Mouse (Mus musculus) Muller cell, postnatal 12 days (primary cell): ENCODE measurements around the gene Stam2.

Experiments
- DNase-seq: peaks from one replicate; pipeline ENCODE4 v3.0.0-alpha.2; 2015; ENCODE audit errors: inconsistent ontology term

The Stam2 gene

DNA sequence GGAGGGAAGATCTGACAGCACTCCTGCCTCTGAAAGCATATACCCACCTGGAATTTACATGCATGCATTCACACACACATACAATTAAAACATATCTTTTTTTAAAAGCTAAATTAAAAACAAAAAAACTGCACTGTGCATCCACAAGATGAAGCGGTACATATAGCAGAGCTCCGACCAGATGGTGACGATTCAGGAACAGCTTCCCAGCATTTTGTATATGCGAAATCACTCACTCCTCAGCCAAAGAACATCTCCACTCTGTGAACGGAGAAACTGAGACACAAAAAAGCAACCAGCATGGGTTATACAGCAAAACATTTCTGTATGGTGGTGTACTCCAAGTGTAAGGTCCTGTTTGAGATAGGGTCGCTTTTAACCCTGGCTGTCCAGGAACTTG, 11.2 kb downstream of the Stam2 start:
- DNase-seq = no peak

DNA sequence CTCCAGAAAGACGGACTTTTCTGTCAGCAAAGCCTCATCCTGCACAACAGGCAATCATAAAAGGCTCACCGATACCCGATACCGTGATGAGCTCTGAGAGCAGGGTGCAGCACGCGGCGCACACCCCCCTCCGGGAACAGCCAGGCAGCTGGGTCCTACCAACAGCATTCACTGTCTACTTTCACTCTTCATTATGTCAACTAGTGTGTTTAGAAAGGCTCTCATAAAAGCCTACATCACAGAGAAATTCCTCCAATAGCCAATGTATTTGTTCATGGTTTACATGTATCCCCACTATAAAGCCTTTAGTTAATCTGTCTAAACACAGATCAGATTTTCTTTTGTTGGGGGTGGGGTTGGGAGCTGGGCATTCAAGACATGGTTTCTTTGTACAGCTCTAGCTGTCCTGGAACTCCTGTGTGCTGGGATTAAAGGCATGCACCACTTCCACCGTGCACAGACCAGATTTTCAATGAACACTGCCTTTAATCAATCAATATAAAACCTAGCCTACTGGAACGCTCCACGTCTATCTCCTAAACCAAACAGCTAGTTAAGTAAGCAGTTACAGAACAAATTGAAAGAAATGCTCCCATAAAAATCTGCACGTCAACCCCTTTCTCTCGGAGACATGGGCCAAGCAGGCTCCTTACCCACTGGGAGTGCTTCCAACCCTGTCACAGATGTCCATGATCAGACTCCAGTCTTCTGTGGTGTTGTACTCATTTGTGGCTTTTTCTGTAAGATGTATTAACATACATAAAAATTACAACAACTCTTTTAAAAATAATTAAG, 21.7 kb downstream of the Stam2 start:
- peak; percentile 20 for DNase-seq

- DNase-seq = no peak
Measured at GRCm38 (mm10) chr2:52717076-52717475, 25.0 kb downstream of the Stam2 start.

GRCm38 (mm10) chr2:52715538-52715937, 26.5 kb downstream of the Stam2 start:
- peak; percentile 44 for DNase-seq

- no peak for DNase-seq
Measured at GRCm38 (mm10) chr2:52714111-52714510, 28.0 kb downstream of the Stam2 start.

- no peak for DNase-seq
Measured at GRCm38 (mm10) chr2:52710804-52711203, 31.3 kb downstream of the Stam2 start.

GRCm38 (mm10) chr2:52709417-52709816, 32.7 kb downstream of the Stam2 start:
- DNase-seq = no peak

DNA sequence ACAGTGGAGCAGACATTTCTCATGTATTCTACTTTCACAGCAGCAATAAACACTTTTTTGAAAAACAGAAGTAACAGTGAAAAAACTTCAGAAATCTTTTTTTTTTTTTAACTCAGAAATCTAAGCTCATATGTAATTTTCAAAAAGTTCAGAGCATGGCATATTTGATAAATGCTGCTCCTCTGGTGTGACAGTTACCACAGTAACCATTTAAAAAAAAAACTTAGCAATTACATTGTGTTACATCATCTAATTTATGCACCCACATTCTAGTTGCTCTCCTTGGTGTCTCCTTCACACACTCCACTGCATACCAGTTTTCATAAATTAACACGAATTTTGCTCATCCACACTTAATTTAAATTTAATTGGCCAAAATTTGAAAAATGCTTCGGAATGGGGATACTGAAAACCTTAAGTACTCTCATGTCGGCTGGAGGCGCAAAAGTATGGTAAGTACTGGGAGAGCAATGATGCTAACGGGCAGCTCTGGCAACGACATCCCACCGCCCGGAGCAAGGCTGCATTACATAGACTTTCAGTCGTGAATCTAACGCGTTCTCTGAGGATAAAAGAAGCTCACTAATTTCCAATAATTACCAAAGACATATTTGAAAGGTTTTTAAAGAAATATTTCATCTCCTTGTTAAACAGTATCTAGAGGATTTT, 40.6 kb downstream of the Stam2 start:
- DNase-seq = no peak

DNA sequence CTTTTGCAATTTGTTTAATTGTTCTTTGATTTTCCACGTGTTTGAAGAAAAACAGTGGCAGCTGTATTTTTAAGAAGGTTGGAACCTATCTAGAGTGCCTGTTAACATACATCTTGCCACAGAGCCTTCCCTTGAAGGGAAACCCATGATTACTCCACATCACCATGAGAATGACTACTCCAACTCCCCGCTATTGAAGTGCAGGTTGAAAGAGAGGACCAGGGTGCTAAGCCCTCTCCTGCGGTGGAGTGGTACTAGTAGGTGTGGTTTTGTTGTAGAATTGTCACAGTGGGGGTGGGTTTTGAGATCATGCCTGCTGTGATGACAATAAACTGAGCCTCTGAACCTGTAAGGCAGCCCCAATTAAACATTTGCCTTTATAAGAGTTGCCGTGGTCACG, 41.7 kb downstream of the Stam2 start:
- no peak for DNase-seq

- DNase-seq = no peak
Measured at GRCm38 (mm10) chr2:52694604-52695003, 47.5 kb downstream of the Stam2 start.

DNA sequence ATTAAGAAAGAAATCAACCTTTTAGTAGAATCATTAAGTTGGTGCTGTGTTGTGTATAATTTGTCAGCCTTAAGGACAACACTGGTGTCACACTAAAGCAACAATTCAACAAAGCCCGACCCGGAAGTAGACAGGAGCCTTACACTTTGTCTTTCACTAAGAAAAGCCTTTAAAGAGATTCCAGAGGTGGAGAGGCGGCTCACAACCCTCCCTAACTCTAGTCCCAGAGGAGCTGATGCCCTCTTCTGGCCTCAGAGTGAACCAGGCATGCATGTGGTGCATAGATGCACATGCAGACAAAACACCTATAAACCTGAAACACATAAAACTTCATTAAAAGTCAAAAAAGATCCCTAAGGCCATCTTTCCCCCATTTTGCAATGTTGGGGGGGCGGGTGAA, 50.3 kb downstream of the Stam2 start:
- no peak for DNase-seq

- no peak for DNase-seq
Measured at GRCm38 (mm10) chr2:52686601-52687000, 55.5 kb downstream of the Stam2 start.

GRCm38 (mm10) chr2:52677589-52677988, 64.5 kb downstream of the Stam2 start:
- no peak for DNase-seq

DNA sequence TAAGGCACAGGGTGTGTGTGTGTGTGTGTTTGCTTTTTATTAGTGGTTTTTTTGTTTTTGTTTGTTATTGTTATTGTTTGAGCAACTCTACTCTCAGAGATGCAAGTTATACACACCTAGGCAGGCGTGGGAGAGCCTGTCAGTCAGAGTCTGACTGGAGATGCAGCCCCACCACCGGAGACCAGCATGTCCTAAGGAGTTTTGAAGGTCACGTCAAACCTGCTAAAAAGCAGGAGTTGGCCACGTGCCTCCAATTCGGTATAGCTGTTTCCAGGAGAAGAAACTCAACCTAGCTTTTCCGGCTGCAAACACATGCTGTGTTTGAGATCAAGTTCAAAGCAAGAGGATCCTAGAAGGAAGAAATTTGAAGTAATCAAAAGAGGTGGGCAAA, 65.2 kb downstream of the Stam2 start:
- DNase-seq = no peak

DNA sequence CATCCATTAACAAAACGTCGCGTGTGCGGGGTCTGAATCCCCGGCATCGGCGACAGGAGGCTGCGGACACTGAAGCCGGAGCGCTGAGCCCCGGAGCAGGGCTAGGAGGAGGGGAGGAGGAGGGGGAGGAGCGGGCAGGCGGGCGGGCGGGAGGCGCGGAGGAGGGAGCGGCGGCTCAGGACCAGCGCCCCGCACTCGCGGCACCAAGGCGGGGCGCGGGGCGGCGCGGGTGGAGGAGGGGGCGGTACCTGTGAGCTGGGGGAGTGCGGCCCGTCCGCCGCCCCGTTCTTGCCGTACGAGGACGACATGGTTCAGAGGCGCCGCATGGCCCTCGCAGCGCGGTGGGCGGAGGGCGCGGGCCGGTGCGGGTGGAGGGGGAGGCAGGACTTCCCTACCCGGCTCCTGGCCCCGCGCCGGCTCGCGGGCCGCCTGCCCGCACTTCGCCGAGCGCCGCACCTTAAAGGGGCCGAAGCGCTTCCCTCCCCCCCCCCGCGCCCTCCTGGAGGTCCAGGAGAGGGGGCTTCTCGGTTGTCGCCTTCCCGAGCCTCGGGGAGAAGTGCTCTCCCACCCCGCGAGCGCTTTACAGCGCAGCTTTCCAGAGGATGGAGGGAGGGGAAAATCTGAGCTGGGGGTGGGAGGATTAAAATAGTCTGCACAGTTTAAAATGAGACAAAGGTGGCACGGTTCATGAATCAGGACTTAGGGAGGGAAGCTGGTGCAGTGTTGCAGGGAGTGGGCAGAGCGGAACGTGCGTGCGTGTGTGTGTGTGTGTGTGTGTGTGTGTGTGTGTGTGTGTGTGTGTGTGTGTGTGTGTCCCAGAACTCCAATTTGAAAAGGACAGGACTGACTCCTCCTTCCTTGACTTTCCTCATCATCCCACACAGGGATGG, 65.8 kb downstream of the Stam2 start, which contains the start of gene Cacnb4:
Gene Cacnb4, minus strand, starts transcription at position 809 of the 890 bp plus-strand sequence.
- peak; percentile 76 for DNase-seq

DNA sequence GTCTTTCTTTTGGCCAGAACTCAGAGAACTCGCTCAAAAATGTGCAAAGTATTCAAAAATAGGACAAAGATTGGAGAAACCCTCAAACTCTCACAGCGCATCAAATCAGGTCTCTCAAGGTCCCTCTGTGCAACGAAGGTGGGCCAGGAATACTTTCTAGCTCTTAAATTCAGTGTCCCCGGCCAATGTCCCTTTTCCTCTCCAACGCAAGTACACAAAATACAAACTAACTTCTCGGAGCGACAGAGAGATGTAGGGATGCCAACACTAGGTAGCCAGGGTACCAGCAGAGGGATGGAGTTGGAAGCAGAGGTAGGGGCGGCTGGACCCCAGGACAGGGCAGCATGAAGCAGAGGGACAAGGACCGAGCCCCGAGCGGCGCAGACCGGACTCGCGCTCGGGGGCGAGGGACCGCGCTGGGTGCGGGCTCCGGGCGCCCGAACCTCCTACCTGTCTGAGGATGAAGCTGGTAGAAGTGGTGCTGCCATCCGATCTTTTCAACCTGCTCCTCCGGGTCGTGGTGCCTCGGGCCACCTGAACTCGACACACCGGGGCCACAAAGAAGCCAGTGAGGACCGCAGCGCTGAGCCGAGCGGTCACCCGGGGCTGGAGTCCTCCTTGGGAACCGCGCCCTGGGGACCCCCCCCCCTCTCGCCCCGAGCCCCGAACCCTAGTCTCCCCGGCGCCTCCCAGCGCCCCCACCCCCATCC, 66.6 kb downstream of the Stam2 start:
- peak; percentile 52 for DNase-seq

- DNase-seq = no peak
Measured at GRCm38 (mm10) chr2:52674886-52675277, 67.2 kb downstream of the Stam2 start.

DNA sequence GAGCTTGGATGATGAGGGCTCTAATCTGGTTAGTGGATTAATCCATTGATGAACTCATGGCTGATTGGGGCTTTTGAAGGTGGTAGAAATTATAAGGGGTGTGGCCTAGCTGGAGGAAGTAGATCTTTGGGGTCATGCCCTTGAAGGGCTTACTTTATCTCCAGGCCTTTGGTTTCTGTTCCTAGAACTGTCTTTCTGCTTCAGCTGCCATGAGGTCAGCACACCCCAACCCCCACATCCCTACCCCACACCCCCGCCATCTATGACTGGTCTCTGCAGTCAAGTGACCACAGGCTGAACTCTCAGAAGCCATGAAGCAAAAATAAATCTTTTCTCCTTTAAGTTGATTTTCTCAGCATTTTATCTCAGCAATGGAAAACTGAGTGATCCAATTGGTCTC, 68.9 kb downstream of the Stam2 start:
- no peak for DNase-seq

GRCm38 (mm10) chr2:52670733-52671132, 71.3 kb downstream of the Stam2 start:
- no peak for DNase-seq

DNA sequence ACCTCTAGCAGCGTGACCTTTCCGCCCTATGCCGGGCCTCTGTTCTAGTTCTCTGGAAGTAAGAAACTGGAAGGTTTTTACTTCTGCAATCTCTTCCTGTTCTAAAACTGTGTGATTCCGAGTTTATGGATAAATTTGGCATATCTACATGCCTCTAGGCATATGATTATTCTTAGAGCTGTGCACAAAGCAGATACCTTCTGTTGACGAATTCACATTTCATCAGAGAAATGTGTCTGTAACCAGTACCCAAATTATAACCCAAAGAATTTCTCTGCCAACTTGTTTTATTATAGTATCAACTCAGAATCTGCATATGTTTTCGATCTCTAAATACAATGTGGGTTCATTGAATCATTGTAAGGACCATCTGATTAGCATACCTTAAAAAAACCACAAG, 73.6 kb downstream of the Stam2 start:
- DNase-seq = no peak

GRCm38 (mm10) chr2:52656722-52657121, 85.4 kb downstream of the Stam2 start:
- DNase-seq = no peak

GRCm38 (mm10) chr2:52654541-52654940, 87.5 kb downstream of the Stam2 start:
- DNase-seq = no peak
